Mouse (Mus musculus) fibroblast of lung, adult 2 months (primary cell): ENCODE data around the gene Gm20388.

Experiments
- DNase-seq: peaks from one replicate; pipeline ENCODE4 v3.0.0-alpha.2; 2011; ENCODE audit warnings: low read depth

The Gm20388 gene

DNA sequence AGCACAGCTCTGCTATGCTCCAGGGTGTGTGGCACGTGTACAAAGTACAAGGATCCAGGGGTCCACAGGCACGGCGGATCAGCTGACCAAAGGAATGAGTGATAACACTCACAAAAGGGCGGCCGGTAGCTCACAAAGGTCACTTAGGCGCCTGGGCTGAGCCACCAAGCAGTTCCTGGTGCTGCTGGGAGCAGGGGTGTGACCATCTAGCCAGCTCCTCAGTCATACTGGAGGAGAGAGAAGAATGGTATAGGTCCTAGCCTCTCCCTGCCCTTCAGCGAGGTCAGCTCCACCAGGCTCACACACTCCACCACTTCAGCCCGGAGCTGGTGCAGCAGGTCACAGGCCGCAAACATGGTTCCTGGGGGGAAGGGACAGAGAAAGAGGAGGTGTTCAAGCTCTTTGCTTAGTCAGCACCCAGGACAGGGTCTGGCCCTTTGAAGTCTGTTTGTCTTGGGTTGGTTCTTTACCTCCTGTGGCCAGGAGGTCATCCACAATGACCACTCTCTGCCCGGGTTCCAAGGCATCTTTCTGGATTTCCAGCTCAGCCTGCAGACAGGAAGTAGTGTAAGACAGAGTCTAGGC is 2664.1 kb downstream of the Gm20388 start:
- no peak for DNase-seq

GRCm38 (mm10) chr8:122575286-122575685 is 2664.6 kb downstream of the Gm20388 start:
- no peak for DNase-seq

DNA sequence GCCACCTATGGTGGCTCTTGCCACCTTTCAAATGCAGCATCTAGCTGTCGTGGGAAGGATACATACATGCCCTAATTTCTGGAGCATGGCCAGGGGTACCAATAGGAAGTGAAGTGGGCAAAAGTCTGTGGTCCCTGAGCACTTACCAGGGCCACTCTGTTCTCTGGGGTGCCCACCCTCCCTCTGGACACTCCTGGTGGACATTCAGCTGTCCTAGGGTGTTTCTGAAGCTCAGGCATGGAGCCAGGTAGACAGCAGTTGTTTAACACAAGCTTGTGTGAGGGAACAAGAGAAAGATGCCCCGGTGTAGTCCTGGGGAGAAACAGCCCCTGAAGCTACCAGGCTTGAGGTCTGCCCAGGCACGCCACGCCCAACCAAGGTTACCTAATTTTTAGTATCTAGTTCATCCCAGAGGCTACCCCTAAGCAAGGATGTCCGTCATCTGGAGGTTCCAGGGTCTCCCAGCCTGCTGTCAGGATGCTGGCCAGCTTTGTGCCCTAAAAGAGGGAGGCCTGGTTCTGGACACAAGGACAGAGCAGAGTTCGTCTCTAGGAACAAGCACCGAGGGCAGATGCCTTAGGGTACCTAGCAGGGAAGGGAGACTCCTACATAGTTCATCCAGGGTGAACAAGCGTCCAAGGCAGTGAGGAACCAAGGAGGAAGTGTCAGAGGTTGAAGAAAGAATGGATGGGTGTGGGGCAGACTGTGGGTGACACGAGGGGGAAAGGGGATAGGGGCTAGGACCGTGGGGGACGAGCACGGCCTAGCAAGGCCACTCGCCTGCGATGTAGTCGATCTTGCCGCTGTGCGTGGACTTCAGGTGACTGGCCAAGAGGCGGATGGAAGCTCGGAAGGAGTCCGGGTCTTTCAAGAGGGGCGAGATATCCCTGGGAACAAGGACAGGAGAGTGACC is 2665.3 kb downstream of the Gm20388 start:
- no peak for DNase-seq

DNA sequence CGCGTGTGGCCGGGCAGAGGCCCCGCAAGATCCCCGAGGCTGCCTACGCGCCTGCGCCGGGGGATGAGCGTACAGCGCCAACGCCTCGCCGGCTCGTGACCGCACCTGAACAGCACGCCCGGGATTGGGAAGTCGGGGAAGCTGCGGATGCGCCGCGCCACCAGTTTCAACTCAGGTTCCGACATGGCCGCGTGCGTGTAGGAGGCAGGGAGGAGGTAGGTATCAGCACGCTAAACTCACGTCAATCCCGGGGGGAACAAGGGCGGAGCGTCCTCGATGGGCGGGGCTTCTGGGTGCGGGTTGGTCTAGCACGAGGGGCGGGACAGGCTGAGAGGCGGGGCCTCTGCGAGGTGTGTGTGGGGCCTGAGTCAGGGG is 2666.0 kb downstream of the Gm20388 start, which contains the start of gene Aprt:
Gene Aprt (minus strand): TSS at position 262 of the 375 bp plus-strand sequence.
- peak; percentile 82 for DNase-seq

DNA sequence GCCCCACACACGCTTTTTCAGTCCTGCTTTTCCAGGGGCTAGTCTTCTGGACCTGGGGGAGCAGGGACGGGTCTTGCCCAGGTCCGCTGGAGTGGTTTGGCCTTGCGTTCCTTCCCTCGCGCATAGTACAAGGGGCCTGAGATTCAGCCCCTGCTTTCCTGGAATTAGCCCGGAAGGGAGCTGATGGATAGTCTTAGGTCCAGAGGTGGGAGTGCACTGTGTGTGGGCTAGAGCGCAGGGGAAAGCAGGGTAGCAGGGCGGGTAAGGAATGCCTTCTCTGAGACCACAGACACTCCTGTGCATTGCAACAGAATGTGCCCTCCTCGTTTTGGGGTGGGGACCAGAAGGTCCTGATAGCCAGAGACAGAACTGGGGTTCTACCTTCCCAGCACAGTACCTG is 2666.5 kb downstream of the Gm20388 start:
- DNase-seq, result no peak

DNA sequence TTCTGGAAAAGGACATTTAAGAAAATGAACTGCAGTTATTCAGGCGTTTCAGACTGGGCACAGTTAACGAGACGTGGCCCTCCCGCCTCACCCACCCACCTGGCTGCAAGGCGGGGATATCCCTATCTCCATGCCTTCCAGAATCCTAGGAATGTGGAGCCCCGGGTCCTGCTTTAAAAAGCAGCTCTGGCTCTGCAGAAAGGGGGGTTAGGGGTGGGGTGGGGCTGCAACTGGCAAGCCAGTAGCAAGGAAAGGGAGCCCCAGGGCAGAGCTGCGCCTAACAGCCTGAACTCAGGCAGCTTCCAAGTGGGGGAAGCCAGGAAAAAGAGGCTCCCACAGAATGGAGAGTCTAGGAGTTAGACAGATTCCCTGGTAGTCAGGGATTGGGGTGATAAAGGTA is 2668.6 kb downstream of the Gm20388 start:
- no peak for DNase-seq

DNA sequence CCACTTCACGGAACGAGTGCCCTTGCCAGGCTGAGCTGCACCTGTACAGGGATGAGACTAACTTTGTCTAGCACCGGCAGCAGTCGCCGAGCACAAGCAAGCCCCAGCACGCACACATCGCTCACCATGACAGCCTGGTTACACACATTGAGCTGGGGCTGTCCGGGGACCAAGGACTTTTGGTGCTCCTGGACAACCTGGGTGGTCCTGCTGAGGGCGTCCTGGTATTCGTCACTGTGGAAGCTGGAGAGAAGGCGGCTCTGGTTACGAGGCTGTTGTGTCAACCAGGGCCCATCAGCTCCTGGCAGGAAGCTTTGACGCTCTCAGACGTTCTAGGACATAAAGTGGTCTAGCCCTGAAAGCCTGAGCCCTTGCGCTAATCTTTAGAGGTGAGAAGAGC is 2670.3 kb downstream of the Gm20388 start:
- no peak for DNase-seq

GRCm38 (mm10) chr8:122584981-122585380 is 2674.3 kb downstream of the Gm20388 start:
- DNase-seq, result no peak

GRCm38 (mm10) chr8:122585411-122585891 is 2674.8 kb downstream of the Gm20388 start:
- DNase-seq, result peak; percentile 33

GRCm38 (mm10) chr8:122586171-122586570 is 2675.5 kb downstream of the Gm20388 start:
- DNase-seq, result no peak

DNA sequence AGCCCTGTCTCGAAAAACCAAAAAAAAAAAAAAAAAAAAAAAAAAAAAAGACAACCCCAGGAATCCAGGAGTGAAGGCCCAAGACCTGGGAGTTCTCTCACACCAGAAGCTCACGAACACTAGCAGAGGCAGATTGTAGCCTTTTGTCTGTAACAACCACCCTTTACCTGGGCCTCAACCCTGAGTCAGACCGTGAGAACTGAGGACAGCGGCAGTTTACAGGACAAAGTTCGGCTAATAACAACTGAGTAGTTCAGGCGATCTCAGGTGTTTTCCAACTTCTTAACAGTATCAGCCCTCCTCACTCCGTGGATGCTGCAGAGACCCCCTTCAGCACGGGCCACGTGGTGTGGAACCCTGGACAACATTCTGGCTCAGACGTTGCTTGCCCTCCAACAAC is 2676.1 kb downstream of the Gm20388 start:
- DNase-seq, result no peak

DNA sequence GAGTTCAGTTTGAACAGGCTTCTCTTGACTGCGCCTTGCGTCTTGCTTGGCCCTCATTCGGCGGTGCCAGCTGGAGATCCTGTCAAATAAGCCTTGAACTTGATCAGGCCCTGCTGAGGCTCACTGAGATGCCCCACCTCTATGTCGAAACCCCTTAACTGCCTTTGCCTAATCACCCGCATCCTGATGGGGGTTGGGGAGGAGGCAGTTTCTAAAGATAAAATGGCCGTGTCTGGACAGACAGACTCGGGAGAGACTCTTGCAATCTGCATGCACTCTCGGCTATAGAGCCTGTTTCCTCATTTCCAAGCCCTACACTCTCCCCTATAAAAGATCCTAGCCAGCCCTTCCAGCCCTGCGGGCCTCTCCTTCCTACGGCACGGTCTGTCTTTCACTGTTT is 2682.6 kb downstream of the Gm20388 start:
- no peak for DNase-seq

- DNase-seq, result no peak
Observed at GRCm38 (mm10) chr8:122593783-122594507, 2683.3 kb downstream of the Gm20388 start.

DNA sequence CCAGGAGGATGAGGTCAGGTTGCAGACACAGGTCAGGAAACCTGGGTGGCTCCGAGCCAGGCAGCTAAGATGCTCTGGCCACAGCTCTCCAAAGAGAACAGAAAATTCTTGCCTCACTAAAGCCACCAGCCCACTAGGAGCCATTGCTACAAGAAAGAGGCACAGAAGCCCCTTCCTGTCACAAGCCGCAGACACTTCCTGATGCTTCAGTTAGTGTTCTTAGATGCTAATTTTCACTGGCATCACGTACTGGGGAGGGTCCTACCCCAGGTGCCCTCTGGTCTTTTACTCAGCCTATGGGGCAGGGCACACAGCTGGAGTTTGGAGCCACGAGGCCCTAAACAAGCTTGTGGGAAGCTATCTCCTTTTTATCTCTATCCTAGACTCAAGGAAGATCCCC is 2685.4 kb downstream of the Gm20388 start:
- no peak for DNase-seq

- DNase-seq, result no peak
Observed at GRCm38 (mm10) chr8:122600666-122601065, 2690.0 kb downstream of the Gm20388 start.

DNA sequence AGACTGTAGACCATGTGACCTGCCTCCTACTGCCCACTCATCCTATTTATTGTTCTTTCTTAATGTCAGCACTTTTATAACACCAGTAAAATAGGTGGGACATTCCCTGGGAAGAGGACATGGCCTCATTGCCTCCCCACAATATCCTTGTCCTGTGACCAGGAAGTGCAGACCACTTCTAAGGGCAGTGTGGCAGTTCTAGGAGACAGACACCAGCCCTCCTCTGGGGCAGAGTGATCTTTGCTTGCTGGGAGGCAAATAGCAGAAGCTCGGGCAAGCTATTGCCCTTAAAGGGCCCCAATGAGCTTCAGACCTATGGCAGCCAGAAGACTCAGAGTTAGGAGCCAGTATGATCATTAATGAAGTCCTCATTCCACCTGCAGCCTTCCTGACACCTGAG is 2694.0 kb downstream of the Gm20388 start:
- no peak for DNase-seq

DNA sequence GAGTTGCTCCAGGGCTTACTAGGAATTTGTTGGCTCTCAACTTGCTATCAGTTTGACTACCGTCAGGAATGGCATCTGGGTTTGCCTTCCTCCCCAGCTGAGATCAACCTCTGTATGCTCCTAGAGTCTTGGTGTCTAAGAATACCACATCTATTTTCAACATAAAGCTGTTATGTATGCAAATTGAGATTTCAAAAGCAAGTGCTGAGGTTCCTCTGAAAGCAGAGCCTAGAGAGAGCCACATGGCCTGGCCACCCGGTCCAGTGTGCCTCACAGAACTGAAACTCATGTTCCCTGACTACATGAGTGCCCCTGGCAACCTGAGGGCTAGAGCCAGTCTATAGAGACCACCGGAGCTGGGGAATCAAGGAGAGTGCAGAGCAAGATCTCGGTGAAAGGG is 2694.7 kb downstream of the Gm20388 start:
- DNase-seq, result no peak

- no peak for DNase-seq
Observed at GRCm38 (mm10) chr8:122606810-122607209, 2696.2 kb downstream of the Gm20388 start.

DNA sequence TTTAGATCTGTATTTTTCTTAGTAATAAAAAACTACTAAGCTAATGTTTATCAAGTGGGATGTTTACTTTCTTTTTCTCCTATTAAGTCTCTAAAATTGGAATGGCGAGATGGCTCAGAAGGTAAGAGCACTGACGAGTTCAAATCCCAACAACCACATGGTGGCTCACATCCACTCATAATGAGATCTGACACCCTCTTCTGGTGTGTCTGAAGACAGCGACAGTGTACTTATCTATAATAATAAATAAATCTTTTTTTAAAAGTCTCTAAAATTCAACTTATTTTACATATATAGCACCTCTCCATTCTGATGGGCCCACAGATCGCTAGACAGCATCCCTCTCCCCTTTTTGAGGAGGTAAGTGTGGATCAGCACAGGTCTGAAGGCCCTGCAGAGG is 2699.6 kb downstream of the Gm20388 start:
- DNase-seq, result no peak

DNA sequence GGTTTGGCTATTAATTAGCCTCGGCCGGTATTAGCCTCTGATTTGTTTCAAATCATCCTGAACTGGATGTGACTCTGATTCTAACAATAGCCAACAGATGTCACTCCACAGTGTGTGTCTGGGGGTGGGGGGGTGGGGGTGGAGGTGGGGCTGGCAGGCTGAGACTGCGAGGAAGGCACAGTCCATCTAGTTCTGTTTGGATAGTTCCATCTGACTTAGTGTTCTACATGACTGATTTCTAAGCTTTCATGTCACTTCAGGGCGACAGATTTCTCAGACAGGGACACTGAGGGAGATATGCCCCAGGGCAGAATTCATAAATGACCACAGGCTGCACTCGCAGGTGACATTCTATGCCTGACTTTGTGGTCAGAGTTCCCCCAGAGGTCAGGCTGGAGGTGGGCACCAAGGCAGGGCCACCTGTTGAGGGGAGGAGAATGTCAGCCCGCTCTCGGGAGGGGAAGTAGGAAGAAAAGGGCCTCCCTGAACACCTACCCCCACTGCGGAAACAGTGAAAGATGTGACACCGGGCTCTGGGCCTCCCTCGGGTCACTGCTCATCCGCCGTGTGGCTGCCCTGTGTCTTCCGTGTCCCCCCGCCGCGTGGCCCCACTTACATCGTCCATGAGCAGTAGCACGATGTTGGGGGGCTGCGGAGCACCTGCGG is 2700.1 kb downstream of the Gm20388 start:
- DNase-seq, result no peak

GRCm38 (mm10) chr8:122611295-122612133 is 2700.9 kb downstream of the Gm20388 start, which contains the start of the genes Galns and Trappc2l:
TSS of gene Galns (minus strand) at chr8:122611463.
TSS of gene Trappc2l (plus strand) at chr8:122611640.
- DNase-seq, result peak; percentile 93
